Mouse (Mus musculus): Measurements from ENCODE around the gene Rcc1l. TPM values are rescaled to one million over a fixed set of nuclear protein-coding genes. Genes with fewer than 3 reads are reported as not detected.

The Rcc1l gene
- polyA plus RNA-seq (2012), result 13.0 and 14.7 TPM in 2 replicates

DNA sequence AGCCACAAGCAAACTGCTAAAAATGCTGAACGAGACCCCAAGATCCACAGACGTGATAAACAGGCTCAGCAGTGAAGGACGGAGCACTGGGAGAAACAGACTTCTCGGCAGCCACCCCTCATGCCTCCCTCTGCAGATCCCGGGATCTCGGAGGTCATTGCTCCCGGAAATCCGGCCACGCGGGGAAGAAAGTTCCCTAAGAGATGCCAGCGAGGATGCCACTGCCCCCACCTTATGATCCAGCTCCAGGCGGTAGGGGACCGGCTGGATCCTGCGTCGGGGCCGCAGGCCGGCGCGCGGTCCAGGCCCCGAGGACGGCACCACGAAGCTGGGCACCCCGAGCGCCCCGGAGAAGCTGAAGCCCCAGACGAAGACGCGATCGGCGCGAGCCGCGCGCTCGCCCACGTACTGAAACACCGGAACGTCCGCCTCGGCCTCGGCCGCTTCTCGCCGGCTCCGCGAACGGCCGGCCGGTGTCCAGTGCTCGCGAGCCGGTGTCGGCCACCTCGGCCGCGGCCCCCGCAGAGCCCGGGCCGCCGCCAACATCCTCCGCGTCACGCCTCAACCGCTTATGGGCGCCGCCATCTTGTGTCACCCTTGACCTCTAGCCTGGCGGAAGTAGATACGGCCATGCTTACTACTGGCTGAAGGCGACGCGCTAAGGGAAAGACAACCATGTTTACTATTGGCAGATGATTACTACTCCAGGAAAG is at the start of gene Rcc1l:
TSS of gene Rcc1l (minus strand) at position 606 of the 713 bp plus-strand sequence.

DNA sequence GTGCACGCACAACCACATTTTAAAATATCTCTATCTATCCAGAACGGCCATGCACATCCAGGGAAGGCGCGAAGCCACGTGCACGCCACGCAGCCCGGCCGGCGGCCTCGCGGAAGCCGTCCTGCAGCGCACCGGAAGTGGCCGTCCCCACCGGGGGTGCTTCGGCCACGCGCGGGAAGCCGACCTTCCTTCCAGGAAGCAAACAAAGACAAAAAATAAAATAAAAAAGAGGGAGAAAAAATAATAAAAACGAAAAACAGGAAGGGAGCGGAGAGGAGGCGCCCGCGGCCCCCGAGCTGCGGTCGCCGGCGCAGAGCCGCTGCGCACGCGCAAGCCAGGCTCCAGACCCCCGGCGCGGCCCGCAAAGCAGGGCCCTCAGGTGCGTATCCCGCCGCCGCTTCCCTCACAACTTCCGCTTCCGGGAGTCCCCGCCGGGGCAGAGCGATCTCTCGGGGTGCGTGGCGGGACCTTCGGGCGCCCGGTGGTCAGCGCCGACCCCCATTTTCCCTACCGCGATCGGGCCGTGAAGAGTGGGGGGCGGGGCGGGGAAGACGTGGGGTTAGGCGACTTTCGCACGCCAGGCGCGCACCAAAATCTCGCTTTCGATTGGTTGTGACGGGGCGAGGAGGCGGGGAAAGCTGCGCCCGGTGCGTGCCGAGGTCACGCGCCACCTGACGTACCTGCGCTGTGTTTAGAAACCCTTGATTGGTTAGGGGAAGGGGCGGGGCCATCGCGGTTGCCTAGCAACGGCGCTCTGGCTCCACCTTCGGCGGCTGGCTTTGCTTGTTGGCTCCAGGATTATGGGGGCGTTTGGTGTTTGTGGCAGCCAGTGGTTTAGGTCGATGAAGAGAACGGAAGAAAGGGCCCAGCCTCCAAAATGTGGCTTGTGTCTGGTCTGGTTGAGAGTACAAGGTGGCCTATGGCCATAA is 7.6 kb upstream of the Rcc1l start, which contains the start of gene Gtf2ird2:
TSS of gene Gtf2ird2 (plus strand) at position 140 of the 929 bp plus-strand sequence.

DNA sequence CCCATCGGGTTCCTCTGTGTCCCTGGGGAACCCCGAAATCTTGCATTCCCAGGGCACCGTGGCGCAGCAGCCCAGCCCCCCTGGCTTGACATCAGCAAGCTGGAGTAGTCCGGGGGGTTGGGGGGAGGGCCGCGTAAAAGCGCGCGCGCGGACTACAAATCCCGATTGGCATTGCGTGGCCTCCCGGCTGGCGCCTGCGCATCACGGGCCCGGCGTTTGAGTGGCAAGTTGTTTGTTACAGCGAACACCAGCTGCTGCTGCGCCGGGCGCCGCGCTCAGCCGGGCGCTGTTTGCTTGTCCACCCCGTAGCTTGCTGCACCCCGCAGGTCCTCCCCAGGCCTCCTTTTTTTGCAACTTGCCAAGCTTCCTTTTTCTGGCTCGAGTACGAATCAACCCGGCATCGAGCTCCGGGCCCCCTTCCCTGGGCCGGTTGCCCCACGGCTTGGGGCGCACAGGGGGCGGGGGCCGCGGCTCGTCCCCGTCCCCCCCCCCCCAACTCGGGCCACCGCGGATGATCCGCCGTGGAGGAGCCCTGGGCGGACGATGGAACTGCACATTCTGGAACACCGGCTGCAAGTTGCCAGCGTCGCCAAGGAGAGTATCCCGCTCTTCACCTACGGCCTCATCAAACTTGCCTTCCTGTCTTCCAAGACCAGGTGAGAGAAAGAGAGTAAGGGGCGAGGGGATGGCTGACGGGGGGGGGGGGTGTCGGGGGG is 76.9 kb downstream of the Rcc1l start, which contains the start of gene Castor2:
TSS of gene Castor2 (plus strand) at position 216 of the 716 bp plus-strand sequence.

Other genes starting within 250 kb of the Rcc1l start
- 3.1 and 3.5 TPM in 2 replicates for gene Castor2, start 77.1 kb downstream of the Rcc1l start, polyA plus RNA-seq (2012)
- gene Gtf2ird2, start 7.2 kb upstream of the Rcc1l start, polyA plus RNA-seq (2012), result 9.0 and 10.6 TPM in 2 replicates
- gene Ncf1, start 52.9 kb upstream of the Rcc1l start, polyA plus RNA-seq (2012), result 233 and 362 TPM in 2 replicates
- 343 and 347 TPM in 2 replicates for gene Gtf2i, start 138.0 kb upstream of the Rcc1l start, polyA plus RNA-seq (2012)

All from megakaryocyte-erythroid progenitor cell, adult 5 weeks (primary cell).